Mouse (Mus musculus) spleen, adult 2 months (tissue): ENCODE measurements around the gene Casp3. TPM values are rescaled to one million over a fixed set of nuclear protein-coding genes. Genes with fewer than 3 reads are reported as not detected.

Experiments used
- DNase-seq, 2 experiments: peaks; one replicate each; pipeline versions ENCODE4 v3.0.0 to v3.0.0-alpha.2; 2012 to 2021; ENCODE audit warnings: low spot score in 2 of 2, low read depth in 1 of 2
- H3K27ac ChIP-seq: fragments of 200-500 bp; 2 replicates; pipeline ENCODE4 v1.5.1; 2012; ENCODE audit warnings: low read length, inconsistent platforms; ENCODE audit not compliant: insufficient read depth
- H3K27me3 ChIP-seq: fragments of 200-500 bp; 2 replicates; pipeline ENCODE4 v1.6.1; 2012; ENCODE audit warnings: mild to moderate bottlenecking, moderate library complexity, low read length, inconsistent platforms; ENCODE audit not compliant: control insufficient read depth, insufficient read depth
- H3K36me3 ChIP-seq: fragments of 200-500 bp; 2 replicates; pipeline ENCODE4 v1.6.1; 2012; ENCODE audit warnings: mild to moderate bottlenecking, low read length, inconsistent platforms; ENCODE audit not compliant: control insufficient read depth, insufficient read depth
- H3K4me1 ChIP-seq: fragments of 200-500 bp; 2 replicates; pipeline ENCODE4 v1.6.1; 2011; ENCODE audit warnings: inconsistent platforms; ENCODE audit not compliant: control insufficient read depth, insufficient read depth, insufficient read length
- H3K4me3 ChIP-seq: fragments of 200-500 bp; 2 replicates; pipeline ENCODE4 v1.5.1; 2011; ENCODE audit warnings: mild to moderate bottlenecking, inconsistent platforms; ENCODE audit not compliant: insufficient read depth, insufficient read length; ENCODE audit errors: extremely low read depth
- CTCF ChIP-seq: fragments of 200-500 bp; IDR thresholded peaks from 2 replicates; pipeline ENCODE4 v1.5.1; 2011; ENCODE audit warnings: mild to moderate bottlenecking, inconsistent platforms; ENCODE audit not compliant: insufficient read depth, insufficient read length, insufficient replicate concordance; ENCODE audit errors: extremely low read depth
- POLR2A ChIP-seq: fragments of 200-500 bp; IDR thresholded peaks from 2 replicates; pipeline ENCODE4 v1.6.1; 2011; ENCODE audit warnings: low read depth, low read length, inconsistent platforms
- WGBS: fragments of 180-500 bp; shearing (Covaris S2); methylation state at CpG from one replicate; pipeline ENCODE4 v1.1.7; 2018; 5-methylcytosine and 5-hydroxymethylcytosine counted together
- polyA plus RNA-seq: library from polyadenylated mRNA; depleted of rRNA; stranded (reverse); fragments of >200 nt; gene quantifications from 2 replicates; pipeline ENCODE4 v1.2.3, GENCODE M21; 2012

Gene Casp3
- polyA plus RNA-seq, 1 experiment, result 5.0 TPM

GRCm38 (mm10) chr8:46628645-46629044 lies 11.6 kb downstream of the Casp3 start:
- Histone ChIP-seq H3K27me3 (no peaks in the 10 kb centered on the region), H3K36me3 (peaks cover 3% of the 10 kb centered on the region), H3K27ac (no peak overlapping the region), H3K4me3 (no peak overlapping the region), H3K4me1 (peaks cover 11% of the 10 kb centered on the region; the same call in 1 of the 2 replicates)
- DNase-seq, result no peak
- 86% methylated on average over 1 of the region's 1 CpGs for WGBS
- TF ChIP-seq CTCF, result no peak
- TF ChIP-seq POLR2A, result no peak

- Histone ChIP-seq H3K27me3 (no peaks in the 10 kb centered on the region), H3K27ac (no peak overlapping the region), H3K4me1 (peaks cover 8% of the 10 kb centered on the region; the same call in 1 of the 2 replicates), H3K4me3 (no peak overlapping the region), H3K36me3 (peaks cover 12% of the 10 kb centered on the region)
- WGBS, result 98% methylated on average over 3 of the region's 3 CpGs
- no peak for DNase-seq
- TF ChIP-seq POLR2A, result no peak
- TF ChIP-seq CTCF, result no peak
Measured at GRCm38 (mm10) chr8:46630422-46630821, 13.3 kb downstream of the Casp3 start.

GRCm38 (mm10) chr8:46630932-46631331 lies 13.8 kb downstream of the Casp3 start:
- H3K36me3 ChIP-seq, result peaks cover 12% of the 10 kb centered on the region
- 87% methylated on average over 4 of the region's 4 CpGs for WGBS
- TF ChIP-seq CTCF (no peak), POLR2A (no peak)
- H3K4me3 ChIP-seq, result no peak overlapping the region
- no peak for DNase-seq
- no peaks in the 10 kb centered on the region for H3K27me3 ChIP-seq
- no peak overlapping the region for H3K27ac ChIP-seq
- peaks cover 8% of the 10 kb centered on the region; the same call in 1 of the 2 replicates for H3K4me1 ChIP-seq

GRCm38 (mm10) chr8:46639010-46639571 lies 22.0 kb downstream of the Casp3 start:
- Histone ChIP-seq H3K27ac (no peak overlapping the region; the same call in 1 of the 2 replicates), H3K4me3 (no peak overlapping the region), H3K4me1 (no peaks in the 10 kb centered on the region), H3K36me3 (peaks cover 7% of the 10 kb centered on the region), H3K27me3 (no peaks in the 10 kb centered on the region)
- WGBS, result 38% methylated on average over 6 of the region's 6 CpGs
- DNase-seq, result no peak
- TF ChIP-seq CTCF, result no peak
- no peak for TF ChIP-seq POLR2A

- peaks cover 4% of the 10 kb centered on the region; the same call in 1 of the 2 replicates for H3K36me3 ChIP-seq
- no peak for DNase-seq
Measured at GRCm38 (mm10) chr8:46639852-46640251, 22.8 kb downstream of the Casp3 start.

GRCm38 (mm10) chr8:46641272-46641671 lies 24.2 kb downstream of the Casp3 start:
- WGBS, result 35% methylated on average over 5 of the region's 5 CpGs
- Histone ChIP-seq H3K4me1 (no peaks in the 10 kb centered on the region), H3K27ac (no peak overlapping the region), H3K27me3 (no peaks in the 10 kb centered on the region), H3K4me3 (no peak overlapping the region), H3K36me3 (no peaks in the 10 kb centered on the region; the same call in 1 of the 2 replicates)
- no peak for DNase-seq
- TF ChIP-seq POLR2A (no peak), CTCF (no peak)

More at GRCm38 (mm10) chr8:46639852-46640251, 22.8 kb downstream of the Casp3 start:
- TF ChIP-seq POLR2A (no peak), CTCF (no peak)
- no peak overlapping the region for H3K4me3 ChIP-seq
- H3K27ac ChIP-seq, result no peak overlapping the region
- WGBS, result 54% methylated on average over 5 of the region's 5 CpGs
- no peaks in the 10 kb centered on the region for H3K27me3 ChIP-seq
- no peaks in the 10 kb centered on the region for H3K4me1 ChIP-seq

GRCm38 (mm10) chr8:46648421-46648820 lies 31.3 kb downstream of the Casp3 start:
- 65% methylated on average over 4 of the region's 4 CpGs for WGBS
- no peaks in the 10 kb centered on the region for H3K36me3 ChIP-seq
- no peaks in the 10 kb centered on the region for H3K27me3 ChIP-seq
- no peaks in the 10 kb centered on the region; the same call in 1 of the 2 replicates for H3K4me1 ChIP-seq
- TF ChIP-seq POLR2A (no peak), CTCF (no peak)
- H3K27ac ChIP-seq, result no peak overlapping the region
- H3K4me3 ChIP-seq, result no peak overlapping the region
- DNase-seq, result no peak
